Mouse (Mus musculus) limb, embryonic 12.5 days (tissue): Measurements from ENCODE around the gene Colq. TPM values are rescaled to one million over a fixed set of nuclear protein-coding genes. Genes with fewer than 3 reads are reported as not detected.

Experiments
- ATAC-seq: fragments of 200-750 bp; cut with Nextera tagmentation; 2 replicates; pipeline ENCODE4 v1.8.0; 2017; ENCODE audit warnings: low read depth, moderate TSS enrichment; ENCODE audit not compliant: insufficient number of reproducible peaks, insufficient read depth, low FRiP score, low TSS enrichment
- H3K27ac ChIP-seq: fragments of 300-500 bp; sonication (generic); 2 replicates; pipeline ENCODE4 v1.5.1; 2016; ENCODE audit warnings: mild to moderate bottlenecking, moderate library complexity
- H3K27me3 ChIP-seq: fragments of 300-500 bp; sonication (generic); 2 replicates; pipeline ENCODE4 v1.6.1; 2016; ENCODE audit warnings: mild to moderate bottlenecking, moderate library complexity
- H3K36me3 ChIP-seq: fragments of 300-500 bp; sonication (generic); 2 replicates; pipeline ENCODE4 v1.6.1; 2016; ENCODE audit warnings: mild to moderate bottlenecking, moderate library complexity
- H3K4me1 ChIP-seq: fragments of 300-500 bp; sonication (generic); replicated peaks from 2 replicates; pipeline ENCODE4 v1.6.1; 2016
- H3K4me2 ChIP-seq: fragments of 300-500 bp; sonication (generic); 2 replicates; pipeline ENCODE4 v1.6.1; 2016; ENCODE audit warnings: mild to moderate bottlenecking, moderate library complexity
- H3K4me3 ChIP-seq: fragments of 300-500 bp; sonication (generic); replicated peaks from 2 replicates; pipeline ENCODE4 v1.5.1; 2016; ENCODE audit warnings: mild to moderate bottlenecking
- H3K9ac ChIP-seq: fragments of 300-500 bp; sonication (generic); replicated peaks from 2 replicates; pipeline ENCODE4 v1.6.1; 2016; ENCODE audit warnings: mild to moderate bottlenecking, moderate library complexity
- H3K9me3 ChIP-seq: fragments of 300-500 bp; sonication (generic); 2 replicates; pipeline ENCODE4 v1.6.1; 2016; ENCODE audit warnings: mild to moderate bottlenecking, moderate library complexity
- WGBS: fragments of 180-500 bp; shearing (Covaris S2); methylation state at CpG from one replicate; pipeline ENCODE4 v1.1.7; 2016; 5-methylcytosine and 5-hydroxymethylcytosine counted together
- polyA plus RNA-seq: library from polyadenylated mRNA; unstranded; fragments of >200 nt; fragmentation: Nextera tagmentation; extraction: Ambion mirVana; gene quantifications from 2 replicates; pipeline ENCODE4 v1.2.1, GENCODE M21; 2016

Colq gene
- polyA plus RNA-seq, 1 experiment from 2014 or later, result 1.2 TPM

DNA sequence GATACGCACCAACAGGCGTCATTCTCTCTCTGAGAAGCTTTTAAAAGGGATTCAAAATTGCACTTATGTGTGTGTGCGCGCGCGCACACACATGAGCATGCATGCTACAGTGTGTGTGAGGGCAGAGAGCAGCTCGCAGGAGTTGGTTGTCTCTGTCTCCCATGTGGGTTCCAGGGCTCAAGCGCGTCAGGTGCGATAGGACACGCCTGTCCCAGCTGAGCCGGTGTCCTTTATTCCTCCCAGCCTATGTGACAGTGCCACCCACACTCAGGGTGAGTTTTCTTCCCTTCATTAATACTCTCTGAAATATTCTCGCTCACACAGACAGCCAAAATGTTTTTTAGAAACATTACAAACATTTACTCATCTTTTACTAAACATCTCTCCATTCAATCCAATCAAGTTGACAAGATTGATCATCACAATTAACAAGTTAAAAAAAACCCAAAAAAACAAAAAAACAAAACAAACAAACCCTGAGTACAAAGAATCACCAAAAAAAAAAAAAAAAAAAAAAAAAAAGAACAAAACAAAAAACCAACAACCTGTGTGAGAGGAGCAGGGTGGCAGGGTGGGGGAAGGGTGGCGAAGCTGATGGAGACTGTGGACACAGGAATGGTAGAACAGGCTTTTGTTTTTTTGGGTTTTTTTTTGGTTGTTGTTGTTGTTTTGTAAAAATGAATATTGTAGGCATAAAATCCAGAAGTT is 10.9 kb upstream of the Colq start:
- Histone ChIP-seq H3K4me2 (no peak overlapping the region), H3K27ac (no peak overlapping the region), H3K9me3 (no peaks in the 10 kb centered on the region), H3K27me3 (no peaks in the 10 kb centered on the region), H3K4me1 (no peaks in the 10 kb centered on the region), H3K4me3 (no peak overlapping the region), H3K36me3 (no peaks in the 10 kb centered on the region), H3K9ac (no peak overlapping the region)
- ATAC-seq, result no peak
- WGBS, result 94% methylated on average over 14 of the region's 14 CpGs

DNA sequence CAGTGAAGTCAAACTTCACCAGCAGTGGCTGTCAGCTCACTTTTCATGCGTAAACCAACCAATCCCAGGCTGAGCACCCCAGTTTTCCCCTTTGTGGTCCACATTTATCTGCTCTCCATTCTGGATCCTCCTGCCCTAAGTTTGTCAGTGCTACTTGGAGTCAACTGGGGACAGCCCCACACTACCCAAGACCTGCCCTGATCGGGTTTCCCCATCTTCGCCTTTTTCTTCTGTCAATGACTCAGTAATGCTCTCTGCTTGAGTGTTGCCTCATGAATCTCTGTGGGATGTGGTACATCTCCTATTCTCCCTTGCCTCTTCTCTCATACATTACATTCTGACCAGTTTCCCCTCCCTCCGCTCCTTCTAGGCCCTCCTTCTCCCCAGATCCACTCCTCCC is 6.3 kb upstream of the Colq start:
- Histone ChIP-seq H3K36me3 (no peaks in the 10 kb centered on the region), H3K27ac (no peak overlapping the region), H3K4me2 (no peak overlapping the region), H3K27me3 (no peaks in the 10 kb centered on the region; the same call in 1 of the 2 replicates), H3K9ac (no peak overlapping the region), H3K9me3 (no peaks in the 10 kb centered on the region), H3K4me1 (no peaks in the 10 kb centered on the region), H3K4me3 (no peak overlapping the region)
- WGBS, result 94% methylated on average over 4 of the region's 4 CpGs
- no peak for ATAC-seq

DNA sequence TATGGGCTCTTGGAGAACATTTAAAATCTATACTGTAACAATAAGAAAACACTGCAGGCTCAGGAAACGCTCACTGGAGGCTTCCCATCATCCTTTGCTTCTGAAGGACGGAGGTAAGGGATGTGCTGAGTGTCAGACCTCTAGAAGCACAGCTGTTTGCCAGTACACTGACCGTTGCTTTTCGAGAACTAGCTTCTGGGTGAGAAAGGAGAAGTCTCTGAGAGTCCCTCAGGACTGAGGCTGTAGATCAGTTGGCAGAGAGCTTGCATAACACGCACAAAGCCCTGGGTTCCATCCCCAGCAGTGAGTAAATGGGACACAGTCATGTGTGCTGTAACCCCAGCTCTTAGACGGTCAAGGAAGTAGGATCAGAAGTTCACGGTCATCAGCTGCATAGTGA is 5.3 kb upstream of the Colq start:
- Histone ChIP-seq H3K27me3 (no peaks in the 10 kb centered on the region; the same call in 1 of the 2 replicates), H3K36me3 (no peaks in the 10 kb centered on the region), H3K4me2 (no peak overlapping the region), H3K27ac (no peak overlapping the region), H3K4me1 (no peaks in the 10 kb centered on the region), H3K9ac (no peak overlapping the region), H3K9me3 (no peaks in the 10 kb centered on the region), H3K4me3 (no peak overlapping the region)
- no peak for ATAC-seq
- WGBS, result 77% methylated on average over 7 of the region's 7 CpGs

DNA sequence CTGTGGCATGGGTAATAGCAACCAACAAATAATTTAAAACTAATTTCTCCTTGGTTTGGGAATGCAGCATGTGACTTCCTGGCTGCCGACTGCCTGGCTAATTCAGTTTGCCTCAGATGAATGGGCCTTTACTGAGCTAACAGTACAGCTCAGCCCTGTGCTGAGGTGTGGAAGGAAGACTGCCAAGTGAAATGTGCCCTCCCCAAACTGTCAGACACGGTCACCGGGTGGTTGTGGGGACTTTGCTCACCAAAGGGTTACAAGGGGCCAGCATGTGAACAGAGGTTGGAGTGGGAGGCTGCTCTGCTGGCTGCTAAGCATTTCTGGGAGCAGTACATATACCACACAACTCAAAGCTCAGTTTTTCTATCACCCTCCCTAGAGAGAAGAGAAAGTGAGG is 3.5 kb upstream of the Colq start:
- Histone ChIP-seq H3K27me3 (no peaks in the 10 kb centered on the region; the same call in 1 of the 2 replicates), H3K9me3 (no peaks in the 10 kb centered on the region), H3K9ac (no peak overlapping the region), H3K27ac (no peak overlapping the region), H3K36me3 (no peaks in the 10 kb centered on the region), H3K4me2 (no peak overlapping the region), H3K4me3 (no peak overlapping the region), H3K4me1 (no peaks in the 10 kb centered on the region)
- 74% methylated on average over 3 of the region's 3 CpGs for WGBS
- ATAC-seq, result no peak

DNA sequence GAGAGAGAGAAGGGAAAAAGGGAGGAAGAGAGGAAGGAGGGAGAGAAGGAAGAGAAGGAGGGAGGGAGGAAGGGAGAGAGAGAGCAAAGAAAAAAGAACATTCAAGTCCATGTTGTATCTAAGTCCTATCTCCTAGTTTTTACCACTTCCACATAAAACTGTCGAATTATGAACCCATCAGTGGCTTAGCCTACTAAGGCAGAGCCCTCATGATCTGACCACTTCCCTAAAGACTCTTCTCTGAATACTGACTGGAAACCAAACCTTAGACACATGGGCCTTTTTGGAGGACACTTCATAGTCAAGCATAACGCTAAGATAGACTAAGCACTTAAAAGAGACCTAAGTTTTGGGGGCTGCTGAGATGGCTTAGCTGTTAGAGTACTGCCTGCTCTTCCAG is 1.9 kb upstream of the Colq start:
- no peaks in the 10 kb centered on the region for H3K9me3 ChIP-seq
- no peaks in the 10 kb centered on the region; the same call in 1 of the 2 replicates for H3K27me3 ChIP-seq
- H3K36me3 ChIP-seq, result no peaks in the 10 kb centered on the region
- ATAC-seq, result no peak
- no peak overlapping the region for H3K4me2 ChIP-seq
- H3K4me1 ChIP-seq, result no peaks in the 10 kb centered on the region
- no peak overlapping the region for H3K9ac ChIP-seq
- H3K27ac ChIP-seq, result no peak overlapping the region
- no peak overlapping the region for H3K4me3 ChIP-seq
- WGBS, result 83% methylated on average over 2 of the region's 2 CpGs

DNA sequence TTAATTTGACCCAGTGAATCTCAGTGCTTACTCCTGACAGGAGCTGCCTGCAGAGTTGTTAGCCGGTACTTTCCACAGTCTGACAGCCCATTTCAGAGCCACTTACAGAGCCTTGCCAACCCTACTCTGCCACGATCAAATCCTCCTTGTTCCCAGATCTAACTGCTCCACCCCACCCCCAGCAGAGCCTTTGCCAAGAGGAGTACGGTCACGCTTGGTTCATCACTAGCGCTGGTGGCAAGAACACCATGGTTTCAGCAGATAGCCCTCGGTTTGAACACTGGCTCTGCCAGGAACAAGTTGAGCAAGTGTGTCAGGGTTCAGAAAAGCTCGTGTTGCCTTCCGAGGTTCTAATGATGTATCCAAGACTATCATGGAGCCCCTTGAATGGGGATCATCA is 4.7 kb downstream of the Colq start:
- H3K4me2 ChIP-seq, result no peak overlapping the region
- H3K9ac ChIP-seq, result no peak overlapping the region
- no peaks in the 10 kb centered on the region for H3K27me3 ChIP-seq
- no peaks in the 10 kb centered on the region for H3K4me1 ChIP-seq
- H3K36me3 ChIP-seq, result no peaks in the 10 kb centered on the region
- 90% methylated on average over 8 of the region's 8 CpGs for WGBS
- no peak overlapping the region for H3K27ac ChIP-seq
- H3K9me3 ChIP-seq, result no peaks in the 10 kb centered on the region
- no peak for ATAC-seq
- no peak overlapping the region for H3K4me3 ChIP-seq

DNA sequence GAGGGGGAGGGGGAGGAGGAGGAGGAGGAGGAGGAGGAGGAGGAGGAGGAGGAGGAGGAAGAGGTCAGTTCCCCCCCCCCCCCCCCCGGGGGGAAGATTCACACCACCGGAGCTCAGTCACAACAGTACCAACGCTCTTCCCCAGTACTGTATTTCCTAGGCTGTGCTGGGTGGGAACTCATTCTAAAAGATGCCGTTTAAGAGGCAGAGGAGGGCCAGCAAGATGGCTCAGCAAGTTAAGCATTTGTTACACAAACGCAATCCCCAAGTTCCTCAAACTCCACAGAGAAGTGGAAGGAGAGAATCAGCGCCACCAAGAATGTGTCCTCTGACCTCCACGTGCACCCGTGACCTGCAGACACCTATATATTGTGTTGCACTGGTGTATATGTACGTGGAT is 8.1 kb downstream of the Colq start:
- Histone ChIP-seq H3K9me3 (no peaks in the 10 kb centered on the region), H3K27ac (no peak overlapping the region), H3K9ac (no peak overlapping the region), H3K4me1 (0 out of 2 replicates have a peak, but pooled peaks cover 3% of the 10 kb centered on the region), H3K4me2 (no peak overlapping the region), H3K36me3 (no peaks in the 10 kb centered on the region), H3K27me3 (no peaks in the 10 kb centered on the region), H3K4me3 (no peak overlapping the region)
- no peak for ATAC-seq
- 84% methylated on average over 8 of the region's 9 CpGs for WGBS

DNA sequence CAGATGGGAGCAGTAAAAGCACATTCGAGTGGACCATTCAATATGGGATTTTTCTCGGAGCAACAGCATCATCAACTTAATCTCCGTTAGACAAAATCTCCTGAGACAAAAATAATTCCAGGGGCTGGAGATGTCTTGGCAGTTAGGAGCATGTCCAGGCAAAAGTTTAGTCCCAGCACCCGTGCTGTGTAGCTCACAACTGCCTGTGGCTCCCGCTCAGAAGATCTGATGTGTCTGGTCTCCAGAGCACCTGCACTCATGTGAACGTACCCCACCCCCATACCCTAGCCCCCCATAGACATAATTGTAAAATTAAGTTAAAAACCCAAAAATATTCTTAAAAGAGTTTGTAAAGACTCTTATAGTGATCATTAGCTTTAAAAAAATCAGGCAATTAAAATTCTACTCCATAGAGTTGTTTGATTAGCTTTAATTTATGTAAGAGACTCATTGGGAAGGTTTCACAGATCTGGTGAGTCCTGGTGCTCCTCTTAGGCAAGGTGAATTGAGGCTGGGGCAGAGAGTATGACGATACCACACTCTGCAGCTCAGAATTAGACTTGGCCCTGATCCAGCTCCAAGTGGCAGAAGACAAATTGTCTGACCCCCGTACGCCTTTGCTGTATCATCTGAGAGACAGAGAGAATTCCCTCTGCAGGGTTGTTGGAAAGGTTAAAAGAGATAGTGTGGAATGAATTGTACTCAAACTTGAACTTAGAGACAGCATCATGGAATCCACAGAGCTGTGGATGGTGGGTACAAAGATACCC is 13.0 kb downstream of the Colq start:
- WGBS, result 52% methylated on average over 9 of the region's 9 CpGs
- no peak overlapping the region for H3K9ac ChIP-seq
- H3K9me3 ChIP-seq, result no peaks in the 10 kb centered on the region
- H3K4me1 ChIP-seq, result peaks cover 28% of the 10 kb centered on the region
- no peak overlapping the region for H3K27ac ChIP-seq
- H3K4me2 ChIP-seq, result 0 out of 2 replicates have a peak overlapping the region, but pooled peaks have one; percentile 3
- H3K4me3 ChIP-seq, result no peak overlapping the region
- H3K27me3 ChIP-seq, result no peaks in the 10 kb centered on the region
- ATAC-seq, result no peak
- H3K36me3 ChIP-seq, result no peaks in the 10 kb centered on the region

DNA sequence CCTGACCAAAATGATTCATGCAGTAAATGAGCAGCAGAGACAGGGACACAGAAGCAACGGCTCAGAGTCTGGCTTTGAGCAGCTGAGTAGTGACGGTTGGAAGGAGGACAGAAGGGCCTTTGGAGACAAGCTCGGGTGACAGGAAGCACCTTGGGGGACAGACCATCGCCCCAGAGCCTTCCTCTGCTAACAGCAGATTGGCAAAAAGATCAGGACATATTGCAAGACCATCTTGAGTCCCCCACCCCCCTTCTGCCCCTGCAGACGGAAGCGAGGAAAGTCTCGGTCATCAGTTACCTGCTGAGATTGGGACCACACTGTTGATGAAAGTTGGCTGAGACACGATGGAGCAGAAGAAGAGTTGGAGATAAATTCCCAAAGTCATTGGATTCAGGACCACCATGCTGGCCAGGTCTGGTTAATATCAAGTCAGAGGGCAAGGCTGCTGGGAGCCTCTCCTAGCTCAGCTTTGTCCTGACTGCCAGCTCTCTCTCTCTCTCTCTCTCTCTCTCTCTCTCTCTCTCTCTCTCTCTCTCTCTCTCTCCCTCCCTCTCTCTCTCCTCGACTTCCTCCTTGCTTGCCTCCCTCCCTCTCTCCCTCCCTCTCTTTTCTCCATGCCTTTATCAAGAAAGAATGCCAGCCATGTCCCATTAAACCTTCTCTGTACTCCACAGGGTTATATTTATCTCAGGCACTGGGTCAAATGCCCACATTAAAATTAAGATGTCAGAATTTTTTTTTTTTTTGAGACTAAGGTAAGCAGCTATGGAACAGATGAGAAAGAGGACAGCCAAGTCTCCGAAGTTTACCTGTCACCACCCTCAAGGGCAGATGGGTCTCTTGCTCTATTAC is 14.1 kb downstream of the Colq start:
- ATAC-seq, result no peak
- 37% methylated on average over 10 of the region's 10 CpGs for WGBS
- Histone ChIP-seq H3K4me3 (no peak overlapping the region), H3K36me3 (no peaks in the 10 kb centered on the region), H3K27ac (no peak overlapping the region), H3K4me2 (peak overlapping the region; percentile 13; the same call in 1 of the 2 replicates), H3K9me3 (no peaks in the 10 kb centered on the region), H3K27me3 (no peaks in the 10 kb centered on the region), H3K9ac (no peak overlapping the region), H3K4me1 (peaks cover 28% of the 10 kb centered on the region)

DNA sequence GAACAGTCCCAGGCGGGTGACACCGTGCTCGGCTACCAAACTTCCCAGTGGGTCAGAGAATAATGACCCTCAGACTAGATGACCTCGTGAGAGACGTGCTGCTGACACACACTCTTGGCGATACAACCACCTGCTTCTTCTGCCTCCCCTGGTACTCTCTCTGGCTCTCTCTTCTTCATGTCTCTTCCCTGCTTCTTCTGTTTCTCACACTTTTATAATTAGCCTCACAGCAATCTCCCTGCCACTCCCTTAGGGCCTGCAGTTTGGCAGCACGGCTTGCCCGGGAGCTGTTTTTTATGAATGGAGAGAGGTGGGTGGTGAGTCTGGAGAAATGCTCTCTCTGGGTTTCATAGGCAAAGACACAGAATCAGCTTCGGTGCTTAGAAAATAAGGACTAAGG is 15.3 kb downstream of the Colq start:
- Histone ChIP-seq H3K27ac (no peak overlapping the region), H3K36me3 (no peaks in the 10 kb centered on the region), H3K4me1 (peaks cover 28% of the 10 kb centered on the region), H3K4me3 (no peak overlapping the region), H3K9me3 (no peaks in the 10 kb centered on the region), H3K27me3 (no peaks in the 10 kb centered on the region), H3K9ac (no peak overlapping the region), H3K4me2 (no peak overlapping the region)
- ATAC-seq, result no peak
- 64% methylated on average over 9 of the region's 9 CpGs for WGBS
